Mouse (Mus musculus): Measurements from ENCODE around the gene Sarm1.

DNA sequence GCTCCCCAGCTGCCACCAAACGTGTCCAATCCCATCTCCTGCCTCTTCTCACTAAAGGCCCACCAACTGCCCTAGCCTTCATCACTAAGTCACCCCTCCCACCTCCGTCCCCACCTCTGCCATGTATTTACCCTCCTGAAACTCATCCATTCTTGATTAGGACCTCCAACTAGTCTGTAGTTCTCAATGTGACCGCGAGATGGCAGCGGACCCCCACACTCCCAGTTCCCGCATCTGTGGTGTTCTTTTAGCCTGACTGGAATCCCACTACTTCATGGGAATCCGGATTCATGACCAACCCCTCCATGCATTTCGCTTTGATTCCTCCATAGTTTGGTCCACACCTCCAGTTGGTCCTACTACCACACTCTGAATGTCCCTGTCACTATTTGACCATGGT is 9.4 kb downstream of the Sarm1 start:
- TF ChIP-seq CTCF (IDR thresholded peaks at IDR 0.05; ENCODE audit: low read depth): peak; percentile 90
- no peak for TF ChIP-seq EP300 (IDR thresholded peaks at IDR 0.05; ENCODE audit: low read depth)

All from liver, postnatal 0 days (tissue).